Mouse (Mus musculus) hindbrain, embryonic 12.5 days (tissue): Measurements from ENCODE around the gene Gm1123. TPM values are rescaled to one million over a fixed set of nuclear protein-coding genes. Genes with fewer than 3 reads are reported as not detected.

Source experiments
- ATAC-seq: fragments of 200-750 bp; cut with Nextera tagmentation; 2 replicates; pipeline ENCODE4 v1.8.0; 2017; ENCODE audit warnings: moderate TSS enrichment; ENCODE audit not compliant: low FRiP score
- H3K27ac ChIP-seq: fragments of 300-500 bp; sonication (generic); 2 replicates; pipeline ENCODE4 v1.5.1; 2016; ENCODE audit warnings: mild to moderate bottlenecking
- H3K27me3 ChIP-seq: fragments of 300-500 bp; sonication (generic); 2 replicates; pipeline ENCODE4 v1.6.1; 2016; ENCODE audit warnings: mild to moderate bottlenecking
- H3K36me3 ChIP-seq: fragments of 300-500 bp; sonication (generic); 2 replicates; pipeline ENCODE4 v1.6.1; 2016; ENCODE audit warnings: mild to moderate bottlenecking
- H3K4me1 ChIP-seq: fragments of 300-500 bp; sonication (generic); 2 replicates; pipeline ENCODE4 v1.6.1; 2016
- H3K4me2 ChIP-seq: fragments of 300-500 bp; sonication (generic); replicated peaks from 2 replicates; pipeline ENCODE4 v1.6.1; 2016; ENCODE audit warnings: mild to moderate bottlenecking
- H3K4me3 ChIP-seq: fragments of 300-500 bp; sonication (generic); 2 replicates; pipeline ENCODE4 v1.5.1; 2016; ENCODE audit warnings: mild to moderate bottlenecking
- H3K9ac ChIP-seq: fragments of 300-500 bp; sonication (generic); 2 replicates; pipeline ENCODE4 v1.6.1; 2016; ENCODE audit warnings: mild to moderate bottlenecking, moderate library complexity
- H3K9me3 ChIP-seq: fragments of 300-500 bp; sonication (generic); replicated peaks from 2 replicates; pipeline ENCODE4 v1.6.1; 2016; ENCODE audit warnings: mild to moderate bottlenecking
- WGBS: fragments of 180-500 bp; shearing (Covaris S2); methylation state at CpG from one replicate; pipeline ENCODE4 v1.1.7; 2016; 5-methylcytosine and 5-hydroxymethylcytosine counted together
- polyA plus RNA-seq: library from polyadenylated mRNA; unstranded; fragments of >200 nt; fragmentation: Nextera tagmentation; extraction: Ambion mirVana; gene quantifications from 2 replicates; pipeline ENCODE4 v1.2.1, GENCODE M21; 2016

Gene Gm1123
- polyA plus RNA-seq, 1 experiment from 2014 or later = not detected

GRCm38 (mm10) chr9:99042641-99043040 is 7.1 kb upstream of the Gm1123 start:
- peaks cover 16% of the 10 kb centered on the region for H3K36me3 ChIP-seq
- H3K9ac ChIP-seq = no peak overlapping the region
- H3K4me1 ChIP-seq = no peaks in the 10 kb centered on the region
- H3K27ac ChIP-seq = no peak overlapping the region
- no peak for ATAC-seq
- no peaks in the 10 kb centered on the region for H3K27me3 ChIP-seq
- no peak overlapping the region for H3K4me2 ChIP-seq
- no peaks in the 10 kb centered on the region for H3K9me3 ChIP-seq
- 95% methylated on average over 4 of the region's 4 CpGs for WGBS
- no peak overlapping the region for H3K4me3 ChIP-seq

GRCm38 (mm10) chr9:99041994-99042393 is 6.5 kb upstream of the Gm1123 start:
- ATAC-seq = no peak
- Histone ChIP-seq H3K27ac (no peak overlapping the region), H3K9ac (no peak overlapping the region), H3K36me3 (peaks cover 16% of the 10 kb centered on the region), H3K4me2 (no peak overlapping the region), H3K4me3 (no peak overlapping the region), H3K4me1 (no peaks in the 10 kb centered on the region), H3K27me3 (no peaks in the 10 kb centered on the region), H3K9me3 (no peaks in the 10 kb centered on the region)
- 78% methylated on average over 9 of the region's 9 CpGs for WGBS

DNA sequence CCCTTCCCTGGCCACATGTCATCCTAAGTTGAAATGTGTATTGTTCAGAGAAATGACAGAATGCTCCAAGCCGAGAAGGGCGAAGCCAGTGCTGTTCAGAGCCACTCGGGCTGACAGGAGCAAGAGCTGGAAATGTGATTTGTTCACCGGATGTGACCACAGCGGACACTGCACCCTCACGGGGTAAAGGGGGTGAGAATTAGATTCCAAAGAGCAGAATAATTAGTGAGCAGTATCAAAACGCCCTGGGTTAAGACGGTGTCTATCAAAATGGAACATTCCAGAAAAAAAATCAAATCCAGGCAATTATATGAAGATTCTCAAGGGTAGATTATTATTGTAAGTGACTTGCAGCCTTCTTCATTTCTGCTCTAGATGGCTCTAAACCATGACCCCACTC is 1.4 kb downstream of the Gm1123 start:
- 81% methylated on average over 8 of the region's 8 CpGs for WGBS
- Histone ChIP-seq H3K9me3 (no peaks in the 10 kb centered on the region), H3K4me2 (no peak overlapping the region), H3K27ac (no peak overlapping the region), H3K4me1 (no peaks in the 10 kb centered on the region), H3K9ac (no peak overlapping the region), H3K27me3 (no peaks in the 10 kb centered on the region), H3K4me3 (no peak overlapping the region), H3K36me3 (no peaks in the 10 kb centered on the region; the same call in 1 of the 2 replicates)
- no peak for ATAC-seq

DNA sequence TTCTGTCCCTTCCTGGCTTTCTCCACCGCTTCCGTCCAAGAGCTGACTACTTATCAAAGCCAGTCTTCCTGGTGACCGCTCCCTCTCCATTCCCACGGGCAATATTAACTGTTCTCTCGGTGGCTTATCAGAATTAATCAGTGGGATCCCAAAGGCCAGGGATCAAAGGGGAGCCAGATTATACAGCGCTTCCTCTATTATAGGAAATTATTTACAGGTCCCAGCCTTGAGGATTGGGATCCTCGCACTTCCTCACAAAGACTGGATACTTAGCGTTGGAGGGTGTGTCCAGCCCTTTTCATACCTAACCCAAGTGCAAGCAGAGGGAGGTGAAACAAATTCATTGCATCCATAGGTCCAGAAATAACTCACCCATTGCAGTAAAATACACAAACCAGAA is 3.5 kb downstream of the Gm1123 start:
- Histone ChIP-seq H3K9me3 (no peaks in the 10 kb centered on the region), H3K4me2 (no peak overlapping the region), H3K9ac (no peak overlapping the region), H3K27ac (no peak overlapping the region), H3K36me3 (no peaks in the 10 kb centered on the region), H3K27me3 (no peaks in the 10 kb centered on the region), H3K4me1 (no peaks in the 10 kb centered on the region), H3K4me3 (no peak overlapping the region)
- no peak for ATAC-seq
- WGBS = 83% methylated on average over 8 of the region's 8 CpGs

- H3K36me3 ChIP-seq = no peaks in the 10 kb centered on the region
- no peak overlapping the region for H3K4me3 ChIP-seq
- H3K4me1 ChIP-seq = no peaks in the 10 kb centered on the region
- no peaks in the 10 kb centered on the region for H3K9me3 ChIP-seq
- no peak for ATAC-seq
- WGBS = 87% methylated on average over 4 of the region's 4 CpGs
- no peaks in the 10 kb centered on the region for H3K27me3 ChIP-seq
- no peak overlapping the region for H3K27ac ChIP-seq
- H3K4me2 ChIP-seq = no peak overlapping the region
- H3K9ac ChIP-seq = no peak overlapping the region
These were observed 13.8 kb downstream of the Gm1123 start for GRCm38 (mm10) chr9:99021751-99022150.

DNA sequence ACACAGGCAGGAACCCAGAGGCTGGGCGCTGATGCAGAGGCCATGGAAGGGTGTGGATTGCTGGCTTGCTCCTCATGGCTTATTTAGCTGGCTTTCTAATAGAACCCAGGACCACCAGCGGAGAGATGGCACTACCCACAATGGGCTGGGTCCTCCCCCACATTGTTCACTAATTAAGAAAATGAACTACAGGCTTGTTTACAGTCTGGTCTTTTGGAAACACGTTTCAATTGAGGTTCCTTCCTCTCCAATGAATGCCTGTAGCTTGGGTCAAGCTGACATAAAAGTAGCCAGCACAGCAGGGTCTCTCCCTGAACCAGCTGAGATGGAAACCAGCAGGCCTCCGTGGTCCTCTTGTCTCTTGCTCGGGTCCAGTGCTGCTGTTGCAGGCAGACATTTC is 14.3 kb downstream of the Gm1123 start:
- H3K9ac ChIP-seq = no peak overlapping the region
- H3K4me2 ChIP-seq = no peak overlapping the region
- H3K4me3 ChIP-seq = no peak overlapping the region
- no peaks in the 10 kb centered on the region for H3K4me1 ChIP-seq
- H3K27me3 ChIP-seq = no peaks in the 10 kb centered on the region
- H3K36me3 ChIP-seq = no peaks in the 10 kb centered on the region
- WGBS = 23% methylated on average over 5 of the region's 5 CpGs
- no peak overlapping the region for H3K27ac ChIP-seq
- ATAC-seq = no peak
- no peaks in the 10 kb centered on the region for H3K9me3 ChIP-seq

GRCm38 (mm10) chr9:99017679-99018078 is 17.8 kb downstream of the Gm1123 start:
- no peaks in the 10 kb centered on the region for H3K9me3 ChIP-seq
- H3K9ac ChIP-seq = no peak overlapping the region
- no peaks in the 10 kb centered on the region for H3K36me3 ChIP-seq
- H3K27ac ChIP-seq = no peak overlapping the region
- no peak for ATAC-seq
- H3K27me3 ChIP-seq = no peaks in the 10 kb centered on the region
- H3K4me3 ChIP-seq = no peak overlapping the region
- 84% methylated on average over 6 of the region's 6 CpGs for WGBS
- H3K4me1 ChIP-seq = no peaks in the 10 kb centered on the region
- no peak overlapping the region for H3K4me2 ChIP-seq

DNA sequence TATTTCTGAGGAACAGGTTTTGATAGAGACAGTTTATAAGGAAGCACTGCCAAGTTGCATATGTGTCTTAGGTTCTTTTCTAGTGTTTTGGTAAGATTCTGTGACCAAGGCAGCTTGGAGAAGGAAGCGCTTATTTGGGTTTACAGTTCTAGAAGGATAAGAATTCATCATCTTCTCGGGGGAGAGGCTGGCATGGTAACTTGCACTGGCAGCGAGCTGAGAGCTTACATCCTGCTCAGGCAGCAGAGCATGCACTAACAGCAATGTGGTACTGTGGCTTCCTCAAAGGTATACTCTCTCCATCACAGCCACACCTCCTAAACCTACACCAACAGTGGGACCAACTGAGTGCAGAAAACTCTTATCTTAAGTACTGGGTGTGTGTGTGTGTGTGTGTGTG is 18.8 kb downstream of the Gm1123 start:
- Histone ChIP-seq H3K4me3 (no peak overlapping the region), H3K27me3 (no peaks in the 10 kb centered on the region), H3K27ac (no peak overlapping the region), H3K9ac (no peak overlapping the region), H3K9me3 (no peaks in the 10 kb centered on the region), H3K4me1 (no peaks in the 10 kb centered on the region), H3K36me3 (no peaks in the 10 kb centered on the region), H3K4me2 (no peak overlapping the region)
- WGBS = 84% methylated on average over 3 of the region's 3 CpGs
- no peak for ATAC-seq

DNA sequence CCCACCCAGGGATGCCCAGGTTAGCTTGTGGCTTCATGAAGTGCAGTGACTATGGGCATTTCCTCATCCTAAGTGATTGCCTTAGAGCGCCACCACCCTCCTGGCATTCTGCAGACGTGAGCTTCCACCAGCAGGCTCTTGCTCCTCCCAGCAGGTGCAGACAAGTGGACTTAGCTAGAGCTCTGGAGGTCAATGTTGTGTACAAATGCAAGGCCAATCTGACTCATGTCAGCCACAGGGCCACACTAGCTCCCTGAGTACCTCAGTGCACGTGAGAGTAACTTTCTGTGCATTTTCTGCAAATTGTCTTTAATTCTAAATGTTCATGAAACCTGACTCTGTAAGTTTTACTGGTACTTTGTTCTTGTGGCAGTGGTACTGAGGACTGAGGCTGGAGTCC is 19.2 kb downstream of the Gm1123 start:
- no peaks in the 10 kb centered on the region for H3K4me1 ChIP-seq
- H3K4me3 ChIP-seq = no peak overlapping the region
- ATAC-seq = no peak
- no peak overlapping the region for H3K4me2 ChIP-seq
- H3K27me3 ChIP-seq = no peaks in the 10 kb centered on the region
- H3K9me3 ChIP-seq = no peaks in the 10 kb centered on the region
- H3K27ac ChIP-seq = no peak overlapping the region
- 64% methylated on average over 3 of the region's 3 CpGs for WGBS
- no peaks in the 10 kb centered on the region for H3K36me3 ChIP-seq
- H3K9ac ChIP-seq = no peak overlapping the region

- Histone ChIP-seq H3K4me3 (no peak overlapping the region), H3K9me3 (no peaks in the 10 kb centered on the region), H3K4me1 (no peaks in the 10 kb centered on the region), H3K9ac (no peak overlapping the region), H3K4me2 (no peak overlapping the region), H3K27ac (no peak overlapping the region), H3K27me3 (no peaks in the 10 kb centered on the region), H3K36me3 (peaks cover 8% of the 10 kb centered on the region; the same call in 1 of the 2 replicates)
- WGBS = 81% methylated on average over 2 of the region's 3 CpGs
- no peak for ATAC-seq
These were observed 25.7 kb downstream of the Gm1123 start for GRCm38 (mm10) chr9:99009898-99010199.

DNA sequence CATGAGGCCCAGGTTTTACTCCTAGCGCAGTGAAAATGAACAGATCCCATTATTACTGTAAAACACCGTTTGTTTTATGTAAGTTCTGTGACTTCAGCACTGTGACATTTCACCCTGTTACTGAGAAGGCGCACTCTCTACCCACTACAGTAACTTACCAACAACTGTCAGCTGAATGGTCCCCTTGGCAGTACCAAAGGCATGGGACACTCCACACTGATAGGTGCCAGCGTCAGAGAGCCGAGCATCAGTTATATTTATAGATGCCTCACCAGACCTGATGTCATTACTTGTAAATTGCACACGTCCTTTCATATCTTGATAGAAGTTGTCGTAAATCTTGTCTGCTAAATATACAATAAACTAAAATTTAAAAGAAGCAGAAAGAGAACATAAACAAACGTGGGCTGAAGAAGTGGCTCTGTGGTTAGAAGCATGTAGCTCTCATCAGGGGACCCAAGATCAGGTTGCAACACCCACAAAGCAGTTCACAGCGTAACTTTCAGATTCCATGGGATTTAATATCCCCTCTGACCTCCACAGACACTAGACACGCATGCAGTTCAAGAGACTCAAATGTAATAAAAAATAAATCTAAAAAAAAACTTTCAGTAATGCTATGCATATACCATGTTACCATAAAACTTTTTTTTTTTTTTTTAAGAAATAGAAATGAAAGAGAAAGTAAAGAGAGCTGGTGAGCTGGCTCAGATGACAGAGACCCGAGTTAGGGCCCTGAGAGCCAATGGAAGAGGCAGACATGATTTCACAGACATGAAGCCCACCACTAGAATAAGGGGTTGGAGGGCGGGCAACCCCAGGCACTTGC is 26.2 kb downstream of the Gm1123 start:
- 84% methylated on average over 12 of the region's 12 CpGs for WGBS

DNA sequence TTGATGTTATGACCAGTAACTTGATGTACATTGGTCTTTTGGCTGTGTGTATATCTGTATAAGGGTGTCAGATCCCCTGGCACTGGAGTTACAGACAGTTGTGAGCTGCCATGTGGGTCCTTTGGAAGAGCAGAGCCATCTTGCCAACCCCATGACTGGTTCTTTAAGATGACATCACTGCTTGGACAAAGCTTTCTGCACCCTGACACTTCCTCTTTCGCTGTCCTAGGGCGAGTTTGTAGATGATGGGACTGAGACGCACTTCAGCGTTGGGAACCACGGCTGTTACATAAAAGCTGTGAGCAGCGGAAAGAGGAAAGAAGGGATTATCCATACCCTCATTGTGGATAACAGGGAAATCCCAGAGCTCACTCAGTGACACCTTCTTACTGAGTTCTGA is 34.2 kb downstream of the Gm1123 start:
- 91% methylated on average over 6 of the region's 6 CpGs for WGBS
- no peak for ATAC-seq
- no peak overlapping the region for H3K27ac ChIP-seq
- H3K4me1 ChIP-seq = no peaks in the 10 kb centered on the region
- H3K27me3 ChIP-seq = no peaks in the 10 kb centered on the region
- peaks cover 52% of the 10 kb centered on the region for H3K36me3 ChIP-seq
- H3K9ac ChIP-seq = no peak overlapping the region
- H3K4me3 ChIP-seq = no peak overlapping the region
- H3K9me3 ChIP-seq = no peaks in the 10 kb centered on the region
- H3K4me2 ChIP-seq = no peak overlapping the region

More for the DNA sequence above, 26.2 kb downstream of the Gm1123 start:
- Histone ChIP-seq H3K9ac (no peak overlapping the region), H3K27me3 (no peaks in the 10 kb centered on the region), H3K4me2 (no peak overlapping the region), H3K36me3 (peaks cover 8% of the 10 kb centered on the region; the same call in 1 of the 2 replicates), H3K9me3 (no peaks in the 10 kb centered on the region), H3K4me1 (no peaks in the 10 kb centered on the region), H3K27ac (no peak overlapping the region), H3K4me3 (no peak overlapping the region)
- no peak for ATAC-seq

GRCm38 (mm10) chr9:98999881-99000339 is 35.6 kb downstream of the Gm1123 start:
- Histone ChIP-seq H3K36me3 (peaks cover 44% of the 10 kb centered on the region), H3K4me2 (no peak overlapping the region), H3K4me1 (no peaks in the 10 kb centered on the region), H3K4me3 (no peak overlapping the region), H3K9me3 (no peaks in the 10 kb centered on the region), H3K27ac (no peak overlapping the region), H3K9ac (no peak overlapping the region), H3K27me3 (no peaks in the 10 kb centered on the region)
- WGBS = 84% methylated on average over 9 of the region's 9 CpGs
- ATAC-seq = no peak
